Mouse (Mus musculus) forebrain, embryonic 11.5 days (tissue): Measurements from ENCODE around the gene Tex50. TPM values are rescaled to one million over a fixed set of nuclear protein-coding genes. Genes with fewer than 3 reads are reported as not detected.

Experiments
- polyA plus RNA-seq: library from polyadenylated mRNA; unstranded; fragments of >200 nt; fragmentation: Nextera tagmentation; extraction: Ambion mirVana; gene quantifications from 2 replicates; pipeline ENCODE4 v1.2.1, GENCODE M21; 2014

The Tex50 gene
- polyA plus RNA-seq, 1 experiment from 2014 or later = 0.36 TPM

Other genes starting within 250 kb of the Tex50 start
- 1.5 and 2.1 TPM in 2 replicates for gene Serpinc1, start 180.7 kb downstream of the Tex50 start, polyA plus RNA-seq
- gene Zbtb37, start 124.5 kb downstream of the Tex50 start, polyA plus RNA-seq = 8.3 and 14.4 TPM in 2 replicates
- 55.0 and 57.7 TPM in 2 replicates for gene Dars2, start 88.7 kb downstream of the Tex50 start, polyA plus RNA-seq
- 46.1 and 47.9 TPM in 2 replicates for gene Cenpl, start 88.6 kb downstream of the Tex50 start, polyA plus RNA-seq
- 18.6 and 20.1 TPM in 2 replicates for gene Klhl20, start 27.8 kb downstream of the Tex50 start, polyA plus RNA-seq
- 8.0 and 8.5 TPM in 2 replicates for gene Ankrd45, start 16.6 kb downstream of the Tex50 start, polyA plus RNA-seq
- 443 and 453 TPM in 2 replicates for gene Prdx6, start 91.9 kb upstream of the Tex50 start, polyA plus RNA-seq
- gene Tnfsf4, start 236.1 kb upstream of the Tex50 start, polyA plus RNA-seq = not detected in 2 replicates